Mouse (Mus musculus): ENCODE measurements around the gene Tdrkh. TPM values are rescaled to one million over a fixed set of nuclear protein-coding genes. Genes with fewer than 3 reads are reported as not detected.

The Tdrkh gene
- polyA plus RNA-seq, 1 experiment: 24.3 TPM

DNA sequence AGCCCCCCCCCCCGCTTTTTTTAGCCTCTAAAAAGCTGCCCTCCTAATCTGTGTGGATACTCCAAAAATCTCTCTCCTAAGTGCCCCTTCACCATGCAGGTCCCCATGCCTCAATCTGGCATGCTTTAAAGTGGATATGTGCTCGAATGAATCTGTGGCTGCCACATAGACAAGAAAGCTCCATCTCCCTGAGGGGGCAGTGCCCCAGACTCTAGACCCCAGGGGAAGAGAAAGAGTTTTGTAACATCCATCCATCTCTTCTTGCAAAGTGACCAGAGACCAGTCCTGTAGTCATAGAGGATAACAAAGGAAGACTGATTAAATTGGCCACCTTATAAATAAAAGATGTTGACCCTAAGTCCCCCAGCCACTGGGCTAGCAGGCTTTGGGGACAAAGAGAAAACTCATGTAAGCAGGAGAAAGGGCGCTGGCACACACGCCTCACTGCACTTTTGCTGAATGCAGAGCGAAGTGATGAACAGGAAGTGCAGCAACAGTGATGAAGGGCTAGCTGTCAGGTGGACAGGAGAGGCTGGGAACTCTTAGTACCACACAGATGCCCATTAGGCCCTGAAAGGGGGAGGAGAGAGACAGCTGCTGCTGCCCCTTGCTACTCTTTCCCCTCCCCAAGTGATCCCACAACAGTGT is 13.3 kb upstream of the Tdrkh start:
- no peak overlapping the region for H3K27ac ChIP-seq (replicated peaks; ENCODE audit: low read depth, low read length)
- H3K4me3 ChIP-seq (ENCODE audit: insufficient read depth, low read depth, low read length): no peak overlapping the region
- H3K4me1 ChIP-seq (ENCODE audit: control insufficient read depth, insufficient read depth, insufficient read length, low read length): no peaks in the 10 kb centered on the region

DNA sequence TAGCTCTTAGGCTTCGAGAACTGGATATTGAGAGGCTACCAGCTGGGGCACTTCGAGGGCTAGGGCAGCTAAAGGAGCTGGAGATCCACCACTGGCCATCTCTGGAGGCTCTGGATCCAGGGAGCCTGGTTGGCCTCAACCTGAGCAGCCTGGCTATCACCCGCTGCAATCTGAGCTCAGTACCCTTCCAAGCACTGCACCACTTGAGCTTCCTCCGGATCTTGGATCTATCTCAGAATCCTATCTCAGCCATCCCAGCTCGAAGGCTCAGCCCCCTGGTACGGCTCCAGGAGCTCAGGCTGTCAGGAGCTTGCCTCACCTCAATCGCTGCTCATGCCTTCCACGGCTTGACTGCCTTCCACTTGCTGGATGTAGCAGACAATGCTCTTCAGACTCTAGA is 10.6 kb upstream of the Tdrkh start:
- no peak overlapping the region for H3K27ac ChIP-seq (replicated peaks; ENCODE audit: low read depth, low read length)
- H3K4me3 ChIP-seq (ENCODE audit: insufficient read depth, low read depth, low read length): no peak overlapping the region
- no peaks in the 10 kb centered on the region for H3K4me1 ChIP-seq (ENCODE audit: control insufficient read depth, insufficient read depth, insufficient read length, low read length)

DNA sequence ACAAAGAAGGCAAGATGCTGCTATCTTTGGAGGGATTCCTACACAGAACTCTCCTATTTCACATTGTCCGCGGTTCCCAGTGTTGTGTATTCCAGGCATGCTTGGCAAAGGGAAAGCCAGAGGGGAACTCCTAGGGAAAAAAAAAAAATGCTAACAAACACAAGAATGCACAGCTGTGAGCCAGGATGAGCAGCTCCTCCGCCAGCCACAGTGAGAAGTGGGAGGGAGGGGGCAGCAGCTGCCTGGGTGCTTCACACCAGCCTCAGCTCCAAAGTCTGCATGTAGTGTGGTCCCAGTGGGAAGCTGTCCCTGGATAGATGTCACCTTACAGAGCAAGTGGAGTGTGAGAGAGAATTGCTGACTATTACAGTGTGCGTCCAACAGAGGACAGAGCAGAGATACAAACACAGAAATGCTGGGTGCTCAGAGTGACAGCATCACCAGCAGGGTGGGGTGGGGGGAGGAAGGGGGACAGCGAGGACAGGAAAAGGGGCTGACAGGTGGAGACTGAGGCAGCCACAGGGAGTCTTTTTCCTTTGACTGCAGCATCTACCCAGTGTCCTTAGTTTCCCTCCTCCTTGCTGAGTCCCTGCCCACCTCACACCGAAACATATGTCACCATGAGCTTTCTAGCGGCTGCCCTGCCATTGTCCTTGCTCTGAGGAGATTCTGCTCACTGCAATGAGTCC is 8.6 kb upstream of the Tdrkh start:
- Histone ChIP-seq H3K4me1 (ENCODE audit: control insufficient read depth, insufficient read depth, insufficient read length, low read length) (no peaks in the 10 kb centered on the region), H3K4me3 (ENCODE audit: insufficient read depth, low read depth, low read length) (no peak overlapping the region), H3K27ac (replicated peaks; ENCODE audit: low read depth, low read length) (no peak overlapping the region)

DNA sequence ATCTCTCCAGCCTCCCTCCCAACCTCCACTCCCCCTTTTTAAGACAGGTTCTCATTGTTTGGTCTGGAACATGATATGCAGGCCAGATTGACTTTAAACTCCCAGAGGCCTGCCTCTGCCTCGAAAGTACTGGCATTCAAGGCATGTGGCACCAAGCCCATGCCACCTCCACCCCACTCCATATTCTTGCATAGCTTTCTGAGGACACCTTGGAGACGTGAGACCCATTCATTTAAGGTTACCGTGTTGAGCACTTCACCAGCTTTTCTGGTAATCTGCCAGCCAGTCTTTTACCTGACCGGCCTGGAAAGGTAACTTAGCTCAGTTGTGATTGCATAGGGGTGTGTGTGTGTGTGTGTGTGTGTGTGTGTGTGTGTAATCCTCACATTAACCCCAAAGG is 7.5 kb upstream of the Tdrkh start:
- H3K27ac ChIP-seq (replicated peaks; ENCODE audit: low read depth, low read length): no peak overlapping the region
- no peaks in the 10 kb centered on the region for H3K4me1 ChIP-seq (ENCODE audit: control insufficient read depth, insufficient read depth, insufficient read length, low read length)
- no peak overlapping the region for H3K4me3 ChIP-seq (ENCODE audit: insufficient read depth, low read depth, low read length)

DNA sequence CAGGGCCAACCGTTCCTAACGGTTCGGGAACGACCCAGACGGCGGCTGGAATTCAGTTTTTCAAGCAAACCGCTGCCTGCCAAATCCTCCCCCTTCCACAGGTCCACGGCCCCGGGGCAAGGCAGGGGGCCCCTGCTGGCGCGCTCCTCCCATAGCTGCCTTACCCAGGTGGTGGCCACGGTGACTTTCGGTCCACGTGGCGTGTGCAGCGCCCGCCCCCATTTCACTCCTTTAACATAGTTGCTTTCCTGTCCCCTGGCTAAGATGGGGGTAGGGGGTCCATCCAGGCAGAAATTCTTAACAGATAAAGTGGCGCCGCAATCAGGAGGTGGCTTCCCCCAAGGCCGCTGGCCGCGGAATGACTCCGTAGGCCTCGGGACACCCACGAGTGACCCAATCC is 543 bp upstream of the Tdrkh start:
- H3K4me1 ChIP-seq (ENCODE audit: control insufficient read depth, insufficient read depth, insufficient read length, low read length): no peaks in the 10 kb centered on the region
- peak overlapping the region; percentile 71 for H3K4me3 ChIP-seq (ENCODE audit: insufficient read depth, low read depth, low read length)
- no peak overlapping the region for H3K27ac ChIP-seq (replicated peaks; ENCODE audit: low read depth, low read length)

DNA sequence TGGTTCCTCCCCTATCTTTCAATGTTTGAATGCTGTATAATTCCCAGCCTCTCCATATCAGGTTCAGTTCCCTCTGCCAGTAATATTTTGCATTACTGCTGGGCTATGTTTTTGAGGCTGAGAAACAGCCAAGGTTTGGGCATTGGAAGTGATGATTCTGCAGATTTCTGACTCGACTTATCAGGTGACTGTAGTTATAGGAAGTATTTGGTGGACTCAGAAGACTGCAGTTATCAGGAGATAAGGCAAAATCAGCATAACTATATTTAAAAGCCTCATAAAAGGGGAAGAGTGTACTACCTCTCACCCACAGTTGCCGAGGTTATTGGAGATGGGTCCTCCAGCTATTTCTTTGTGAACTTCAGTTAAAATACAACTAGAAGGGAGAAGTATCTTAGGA is 17.9 kb downstream of the Tdrkh start:
- Histone ChIP-seq H3K27ac (replicated peaks; ENCODE audit: low read depth, low read length) (no peak overlapping the region), H3K4me3 (ENCODE audit: insufficient read depth, low read depth, low read length) (no peak overlapping the region), H3K4me1 (ENCODE audit: control insufficient read depth, insufficient read depth, insufficient read length, low read length) (no peaks in the 10 kb centered on the region)

DNA sequence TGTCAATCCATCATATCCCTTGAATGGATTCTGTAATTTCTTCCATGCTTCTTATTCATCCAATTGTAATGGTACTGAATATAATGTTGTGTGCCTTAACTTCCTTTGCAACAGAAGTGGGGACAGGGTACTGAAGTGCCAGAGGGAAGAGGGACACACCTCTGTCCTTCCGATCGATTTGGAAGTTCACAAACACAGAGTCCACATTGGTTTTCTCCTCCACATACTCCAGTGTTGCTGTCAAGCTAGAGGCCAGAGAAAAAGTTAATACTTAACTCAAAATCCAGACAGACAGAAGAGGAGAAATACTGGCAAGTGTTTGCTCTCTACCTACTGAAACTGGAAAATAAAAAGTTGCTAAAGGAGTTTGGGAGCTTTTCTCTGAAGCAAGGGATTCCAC is 21.2 kb downstream of the Tdrkh start:
- H3K4me1 ChIP-seq (ENCODE audit: control insufficient read depth, insufficient read depth, insufficient read length, low read length): no peaks in the 10 kb centered on the region
- no peak overlapping the region for H3K27ac ChIP-seq (replicated peaks; ENCODE audit: low read depth, low read length)
- H3K4me3 ChIP-seq (ENCODE audit: insufficient read depth, low read depth, low read length): no peak overlapping the region

DNA sequence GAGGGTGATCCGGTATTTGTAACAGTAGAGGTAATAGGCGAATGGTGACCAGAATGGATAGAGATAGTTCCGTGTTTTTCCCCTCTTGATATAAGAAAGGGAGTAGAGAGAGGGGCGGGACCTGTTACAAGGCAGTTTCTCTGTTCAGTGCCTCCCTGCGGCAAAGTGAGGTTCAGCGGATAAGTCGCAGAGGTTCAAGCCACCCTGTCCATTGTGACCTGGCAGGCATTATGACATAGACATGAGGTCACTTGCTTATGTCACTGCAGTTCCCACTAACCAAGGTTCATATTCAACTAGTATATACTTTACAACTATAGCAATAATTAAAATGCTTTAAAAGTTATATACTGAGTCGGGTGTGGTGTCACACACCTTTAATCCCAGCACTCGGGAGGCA is 23.3 kb downstream of the Tdrkh start:
- Histone ChIP-seq H3K27ac (replicated peaks; ENCODE audit: low read depth, low read length) (no peak overlapping the region), H3K4me3 (ENCODE audit: insufficient read depth, low read depth, low read length) (no peak overlapping the region), H3K4me1 (ENCODE audit: control insufficient read depth, insufficient read depth, insufficient read length, low read length) (no peaks in the 10 kb centered on the region)

DNA sequence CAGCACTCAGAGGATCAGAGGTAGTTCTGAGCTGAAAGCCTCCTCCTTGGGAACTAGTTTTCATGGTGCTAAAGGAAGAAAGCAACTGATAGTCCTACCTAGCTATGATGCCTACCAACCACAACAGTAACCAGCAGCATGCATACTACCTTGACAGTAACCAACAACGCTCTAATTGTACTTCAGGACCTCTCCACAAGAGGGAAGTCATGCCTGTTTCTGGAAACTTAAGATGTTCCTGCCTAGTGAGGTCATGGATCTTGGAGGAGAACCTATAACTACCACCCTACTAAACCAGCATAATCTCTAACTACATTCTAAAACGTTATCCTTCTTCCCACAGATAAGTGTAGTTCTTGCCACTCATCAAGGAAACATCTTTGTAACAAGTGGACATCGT is 28.1 kb downstream of the Tdrkh start:
- Histone ChIP-seq H3K27ac (replicated peaks; ENCODE audit: low read depth, low read length) (no peak overlapping the region), H3K4me1 (ENCODE audit: control insufficient read depth, insufficient read depth, insufficient read length, low read length) (no peaks in the 10 kb centered on the region), H3K4me3 (ENCODE audit: insufficient read depth, low read depth, low read length) (no peak overlapping the region)

DNA sequence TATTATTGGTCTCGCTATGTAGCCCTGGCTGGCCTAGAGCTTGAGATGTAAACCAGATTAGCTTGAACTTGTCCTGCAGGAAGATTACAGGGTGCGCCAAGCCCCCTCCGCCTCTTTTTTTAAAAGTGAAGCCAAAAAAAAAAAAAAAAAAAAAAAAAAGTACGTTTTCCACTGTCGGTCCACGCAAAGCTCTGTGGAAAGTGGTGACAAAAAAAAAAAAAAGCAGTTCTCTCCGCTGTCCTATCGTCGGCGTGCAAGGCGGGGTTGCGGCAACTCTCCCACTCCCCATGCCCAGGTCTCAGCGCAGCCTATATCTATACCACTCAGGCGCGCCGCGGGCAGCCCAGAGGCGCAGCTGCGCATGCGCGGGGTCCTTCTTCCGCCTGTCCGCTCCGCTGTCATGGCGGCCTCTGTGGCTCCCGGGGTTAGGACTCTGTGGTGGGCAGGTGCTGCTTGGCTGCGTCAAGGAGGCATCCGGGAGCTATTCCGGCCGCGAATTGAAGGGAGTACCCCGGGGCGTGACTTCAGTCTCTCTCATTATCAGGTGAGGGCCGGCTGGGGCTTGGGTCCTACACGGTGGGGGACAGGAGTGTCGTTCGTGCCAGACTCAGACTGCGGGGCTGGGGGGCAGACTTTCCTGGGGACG is 30.0 kb downstream of the Tdrkh start, which contains the start of gene Mrpl9:
Mrpl9 (plus strand) TSS at position 368 of the 646 bp plus-strand sequence.
- H3K4me3 ChIP-seq (ENCODE audit: insufficient read depth, low read depth, low read length): peak within 1 kb of the TSS; percentile 91
- no peaks in the 10 kb centered on the region for H3K4me1 ChIP-seq (ENCODE audit: control insufficient read depth, insufficient read depth, insufficient read length, low read length)
- H3K27ac ChIP-seq (replicated peaks; ENCODE audit: low read depth, low read length): peak within 1 kb of the TSS; percentile 58

DNA sequence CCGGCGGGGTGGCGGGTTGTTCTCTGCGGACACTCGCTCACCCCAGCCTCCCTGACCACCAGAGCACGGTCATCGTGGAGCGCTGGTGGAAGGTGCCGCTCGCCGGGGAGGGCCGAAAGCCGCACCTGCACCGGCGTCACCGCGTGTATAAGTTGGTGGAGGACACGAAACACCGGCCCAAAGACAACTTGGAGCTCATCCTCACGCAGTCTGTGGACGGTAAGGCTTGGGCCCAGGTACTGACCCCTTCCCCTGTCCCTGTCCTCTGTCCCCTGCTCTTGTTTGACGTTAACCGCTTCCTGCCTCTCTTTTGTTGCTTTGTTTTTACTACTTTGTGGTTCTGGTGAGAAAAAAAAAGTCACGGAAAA is 30.5 kb downstream of the Tdrkh start, which contains the start of gene Oaz3:
Oaz3 (minus strand) TSS at position 319 of the 368 bp plus-strand sequence.
- Histone ChIP-seq H3K4me3 (ENCODE audit: insufficient read depth, low read depth, low read length) (peak within 1 kb of the TSS; percentile 91), H3K4me1 (ENCODE audit: control insufficient read depth, insufficient read depth, insufficient read length, low read length) (no peaks in the 10 kb centered on the region), H3K27ac (replicated peaks; ENCODE audit: low read depth, low read length) (peak within 1 kb of the TSS; percentile 58)

DNA sequence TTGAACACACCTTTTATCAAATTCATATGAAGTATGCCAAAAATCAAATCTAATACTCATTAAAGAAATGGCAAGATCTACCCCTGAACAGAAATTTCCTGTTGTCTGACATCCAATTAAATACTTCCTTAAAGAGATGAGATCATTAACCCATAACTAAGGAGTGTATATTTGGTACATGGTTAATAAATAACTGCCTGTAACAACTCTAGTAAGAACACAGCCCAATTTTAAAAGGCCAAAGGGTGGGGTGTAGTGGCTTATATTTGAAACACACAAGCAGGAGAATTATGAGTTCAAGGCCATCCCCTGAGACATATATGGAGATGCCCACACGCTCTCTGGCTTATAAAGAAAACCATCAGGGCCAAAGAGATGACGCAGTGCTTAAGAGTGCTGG is 36.3 kb downstream of the Tdrkh start:
- Histone ChIP-seq H3K4me1 (ENCODE audit: control insufficient read depth, insufficient read depth, insufficient read length, low read length) (no peaks in the 10 kb centered on the region), H3K4me3 (ENCODE audit: insufficient read depth, low read depth, low read length) (no peak overlapping the region), H3K27ac (replicated peaks; ENCODE audit: low read depth, low read length) (no peak overlapping the region)

DNA sequence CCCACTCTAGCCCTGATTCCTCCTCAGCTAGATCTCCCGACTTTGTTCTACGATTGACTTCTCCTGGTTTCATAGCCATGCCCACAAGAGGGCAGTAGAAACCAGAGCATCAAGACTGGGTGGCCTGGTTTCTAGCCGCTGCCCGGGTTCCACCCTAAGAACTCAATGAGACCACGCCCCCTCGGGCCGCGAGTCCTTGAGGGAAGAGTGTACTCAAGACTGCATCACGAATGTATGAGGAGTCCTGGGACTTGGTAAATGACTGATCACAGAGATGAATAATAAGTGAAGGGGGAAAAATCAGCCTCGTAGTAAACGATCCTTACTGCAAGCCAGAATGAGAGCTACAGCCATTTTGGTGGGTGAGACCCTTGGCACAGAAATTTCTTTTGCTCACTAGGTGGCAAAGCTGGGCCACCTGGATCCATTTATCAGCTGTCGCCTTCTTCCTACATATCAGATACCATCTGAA is 43.5 kb downstream of the Tdrkh start:
- Histone ChIP-seq H3K27ac (replicated peaks; ENCODE audit: low read depth, low read length) (no peak overlapping the region), H3K4me3 (ENCODE audit: insufficient read depth, low read depth, low read length) (peak overlapping the region; percentile 40; the same call in 1 of the 2 replicates), H3K4me1 (ENCODE audit: control insufficient read depth, insufficient read depth, insufficient read length, low read length) (no peaks in the 10 kb centered on the region)

DNA sequence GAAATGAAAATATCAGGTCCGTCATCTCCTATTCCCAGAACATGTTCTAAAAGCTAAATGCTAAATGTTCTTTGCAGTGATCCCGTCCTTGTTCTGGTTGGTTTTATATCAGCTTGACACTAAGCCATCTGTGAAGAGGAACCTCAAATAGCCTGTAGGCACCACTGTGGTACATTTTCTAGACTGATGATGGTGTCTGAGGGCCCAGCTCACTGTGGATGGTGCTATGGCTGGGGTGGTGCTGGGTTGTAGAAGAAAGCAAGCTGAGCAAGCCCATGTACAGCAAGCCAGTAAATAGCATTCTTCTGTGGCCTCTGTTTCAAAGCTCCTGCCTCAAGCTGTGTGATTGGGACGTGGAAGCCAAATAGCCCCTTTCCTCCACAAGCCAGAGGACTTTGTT is 44.0 kb downstream of the Tdrkh start:
- no peak overlapping the region for H3K4me3 ChIP-seq (ENCODE audit: insufficient read depth, low read depth, low read length)
- no peak overlapping the region for H3K27ac ChIP-seq (replicated peaks; ENCODE audit: low read depth, low read length)
- H3K4me1 ChIP-seq (ENCODE audit: control insufficient read depth, insufficient read depth, insufficient read length, low read length): no peaks in the 10 kb centered on the region

DNA sequence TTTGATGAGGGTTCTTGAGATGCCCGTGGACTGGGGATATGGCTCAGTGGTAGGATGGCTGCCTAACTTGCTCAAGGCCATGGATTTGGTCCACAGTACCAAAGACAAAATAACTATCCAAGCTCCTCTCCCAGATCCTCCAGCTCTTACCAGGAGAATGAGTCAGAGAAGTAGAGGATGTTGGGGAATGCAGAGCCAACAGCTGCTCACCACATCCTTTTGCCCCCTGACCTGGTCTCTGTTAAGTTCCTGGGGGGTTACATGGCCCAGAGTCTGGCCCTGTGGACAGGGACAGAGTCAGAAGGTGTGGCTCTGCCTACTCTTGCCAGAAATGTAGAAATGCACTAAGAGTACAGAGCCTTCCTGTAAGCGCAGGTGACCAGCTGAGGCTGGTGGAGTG is 46.8 kb downstream of the Tdrkh start:
- H3K27ac ChIP-seq (replicated peaks; ENCODE audit: low read depth, low read length): no peak overlapping the region
- no peak overlapping the region for H3K4me3 ChIP-seq (ENCODE audit: insufficient read depth, low read depth, low read length)
- H3K4me1 ChIP-seq (ENCODE audit: control insufficient read depth, insufficient read depth, insufficient read length, low read length): no peaks in the 10 kb centered on the region

Data from brown adipose tissue, adult 24 weeks (tissue).